9 mouse cellular contexts compared by ENCODE assay signal in genomic region chr9:41161413-41161812, GRCm38 (mm10). TPM values are rescaled to one million over a fixed set of nuclear protein-coding genes. Genes with fewer than 3 reads are reported as not detected.
A peak's percentile ranks its signal among the peaks of the same experiment; 100 is the strongest.
DNase-seq lines count a peak whose midpoint lies in the region; ATAC-seq and TF ChIP-seq lines count a peak whose summit lies in the region.
"Had no signal": no experiment of that assay in that cellular context is flagged by ENCODE, and none has a peak within 500 bp of the region (broad histone marks: within the 10 kb centered on the region; RNA-seq: fewer than 3 reads in every experiment).

Gene Ubash3b (minus strand): TSS chr9:41161697.

- no peak within 1 kb of the TSS for H3K27ac ChIP-seq in kidney, embryonic 14.5 days (ENCODE audit: low read depth, low read length)
- H3K27ac ChIP-seq in hindbrain, embryonic 16.5 days (ENCODE audit: low read depth, low read length), result no peak within 1 kb of the TSS
- H3K27ac ChIP-seq in stomach, postnatal 0 days (replicated peaks), result no peak within 1 kb of the TSS

- H3K4me1 ChIP-seq in kidney, embryonic 14.5 days (ENCODE audit: control insufficient read depth, insufficient read depth, low read length), result peaks cover 2% of the 10 kb centered on the region; the same call in 1 of the 2 replicates
- H3K4me1 ChIP-seq in hindbrain, embryonic 16.5 days (ENCODE audit: control insufficient read depth, insufficient read depth, low read depth, low read length), result peaks cover 9% of the 10 kb centered on the region
- 0 out of 2 replicates have a peak, but pooled peaks cover 3% of the 10 kb centered on the region for H3K4me1 ChIP-seq in stomach, postnatal 0 days (replicated peaks; ENCODE audit: control insufficient read depth, insufficient read depth)

- intact Hi-C loops in gastrocnemius, postnatal 14 days (cut with DNase I; ENCODE audit: low total_unique reads), result no loop called here

- H3K9ac ChIP-seq in kidney, embryonic 14.5 days (ENCODE audit: low read depth, low read length), result no peak within 1 kb of the TSS
- H3K9ac ChIP-seq in hindbrain, embryonic 16.5 days (ENCODE audit: low read depth, low read length), result no peak within 1 kb of the TSS
- H3K9ac ChIP-seq in stomach, postnatal 0 days (ENCODE audit: low read length), result no peak within 1 kb of the TSS

- H3K27me3 ChIP-seq in kidney, embryonic 14.5 days (ENCODE audit: control insufficient read depth, insufficient read depth, low read length), result peaks cover 1% of the 10 kb centered on the region; the same call in 1 of the 2 replicates
- no peaks in the 10 kb centered on the region for H3K27me3 ChIP-seq in hindbrain, embryonic 16.5 days (replicated peaks; ENCODE audit: control insufficient read depth, insufficient read depth, low read length)
- H3K27me3 ChIP-seq in stomach, postnatal 0 days (ENCODE audit: control insufficient read depth, insufficient read depth, low read length), result no peaks in the 10 kb centered on the region

- H3K9me3 ChIP-seq in kidney, embryonic 14.5 days (ENCODE audit: control insufficient read depth, low read length), result no peaks in the 10 kb centered on the region
- no peaks in the 10 kb centered on the region for H3K9me3 ChIP-seq in hindbrain, embryonic 16.5 days (ENCODE audit: control insufficient read depth, low read length)
- no peaks in the 10 kb centered on the region for H3K9me3 ChIP-seq in stomach, postnatal 0 days (ENCODE audit: control insufficient read depth, low read length)

- TF ChIP-seq CTCF in stomach, postnatal 0 days (IDR thresholded peaks at IDR 0.05; ENCODE audit: low read depth), result no peak

- H3K4me3 ChIP-seq in kidney, embryonic 14.5 days (ENCODE audit: low read length), result no peak within 1 kb of the TSS
- H3K4me3 ChIP-seq in hindbrain, embryonic 16.5 days (ENCODE audit: low read length), result no peak within 1 kb of the TSS
- no peak within 1 kb of the TSS for H3K4me3 ChIP-seq in stomach, postnatal 0 days (ENCODE audit: low read depth, low read length)

- no peaks in the 10 kb centered on the region for H3K36me3 ChIP-seq in kidney, embryonic 14.5 days (ENCODE audit: control insufficient read depth, insufficient read depth, low read length)
- no peaks in the 10 kb centered on the region for H3K36me3 ChIP-seq in hindbrain, embryonic 16.5 days (ENCODE audit: control insufficient read depth, insufficient read depth, low read length)
- no peaks in the 10 kb centered on the region for H3K36me3 ChIP-seq in stomach, postnatal 0 days (ENCODE audit: control insufficient read depth, insufficient read depth, low read length)

- no peak for ATAC-seq in kidney, embryonic 14.5 days (ENCODE audit: low FRiP score, low TSS enrichment)
- peak; percentile 42 for ATAC-seq in common myeloid progenitor, adult 5-6 weeks (replicated peaks; ENCODE audit: low read depth, poor library complexity, severe bottlenecking)
- no peak for ATAC-seq in hindbrain, embryonic 16.5 days
- peak; percentile 54 for ATAC-seq in megakaryocyte progenitor cell, adult 5-6 weeks (replicated peaks; ENCODE audit: poor library complexity)
- no peak for ATAC-seq in stomach, postnatal 0 days (ENCODE audit: low FRiP score, low TSS enrichment)

- no peak for TF ChIP-seq EP300 in stomach, postnatal 0 days (optimal IDR thresholded peaks at IDR 0.05)

- 87% methylated on average over 6 of the region's 6 CpGs for WGBS in kidney, embryonic 14.5 days
- 83% methylated on average over 6 of the region's 6 CpGs for WGBS in hindbrain, embryonic 16.5 days
- 74% methylated on average over 6 of the region's 6 CpGs for WGBS in stomach, postnatal 0 days

- no peak within 1 kb of the TSS for H3K4me2 ChIP-seq in kidney, embryonic 14.5 days (replicated peaks; ENCODE audit: low read depth, low read length)
- no peak within 1 kb of the TSS for H3K4me2 ChIP-seq in hindbrain, embryonic 16.5 days (ENCODE audit: low read length)
- no peak within 1 kb of the TSS for H3K4me2 ChIP-seq in stomach, postnatal 0 days (replicated peaks; ENCODE audit: low read depth)

- DNase-seq in kidney, postnatal 36 days, result peak; percentile 50 to 52
- no peak for DNase-seq in stomach, postnatal 0 days (ENCODE audit: low spot score)
- DNase-seq in gastrocnemius, postnatal 14 days, result no peak
- no peak for DNase-seq in urinary bladder, adult 2 months (ENCODE audit: low spot score)
- DNase-seq: cerebellum, postnatal 25 days had no signal

RNA-seq across cellular contexts. Expression of gene Ubash3b, which starts in this region (rescaled TPM):
- 9.3 TPM in 2 replicates for polyA plus RNA-seq in kidney, embryonic 14.5 days (2014; fragmentation: Nextera tagmentation; extraction: Ambion mirVana)
- 6.3 and 9.1 TPM in 2 replicates for total RNA-seq in common myeloid progenitor, adult 5-6 weeks (2017)
- 25.4 and 29.7 TPM in 2 replicates for polyA plus RNA-seq in hindbrain, embryonic 16.5 days (2015; fragmentation: Nextera tagmentation; extraction: Ambion mirVana)
- 8.8 and 9.9 TPM in 2 replicates for total RNA-seq in megakaryocyte progenitor cell, adult 5-6 weeks (2015)
- 5.3 and 5.8 TPM in 2 replicates for total RNA-seq in megakaryocyte progenitor cell, adult 5-6 weeks (2017)
- 1.4 and 1.7 TPM in 2 replicates for polyA plus RNA-seq in stomach, postnatal 0 days (2015; fragmentation: Nextera tagmentation; extraction: Ambion mirVana)
- total RNA-seq in gastrocnemius, postnatal 14 days (2021), result 1 to 10 TPM; 1.0 to 1.2 TPM
- polyA plus RNA-seq in urinary bladder, adult 2 months (2012; rRNA removed), result 4.2 and 4.6 TPM in 2 replicates

Comparison
In these comparisons a context has a peak if more than half of its experiments do, and no peak if none do; other contexts are left out.
1. DNase-seq: peak in kidney, postnatal 36 days (2 of 2); none in stomach, postnatal 0 days (single experiment), gastrocnemius, postnatal 14 days (single experiment) and urinary bladder, adult 2 months (single experiment).
2. ATAC-seq: peak in common myeloid progenitor, adult 5-6 weeks (single experiment) and megakaryocyte progenitor cell, adult 5-6 weeks (single experiment); none in kidney, embryonic 14.5 days (single experiment), hindbrain, embryonic 16.5 days (single experiment) and stomach, postnatal 0 days (single experiment).